Comparison of ENCODE assay signal across 20 mouse cellular contexts in genomic region chr14:121620567-121620966, GRCm38 (mm10).
"Had no signal": no experiment of that assay in that cellular context is flagged by ENCODE, and none has a peak within 500 bp of the region (broad histone marks: within the 10 kb centered on the region; RNA-seq: fewer than 3 reads in every experiment).

No protein-coding gene starts in this region.

- H3K27me3 ChIP-seq: midbrain, embryonic 12.5 days; neural tube, embryonic 13.5 days; neural tube, embryonic 15.5 days; stomach, embryonic 15.5 days had no signal

- ATAC-seq: midbrain, embryonic 16.5 days had no signal

- H3K4me2 ChIP-seq: lung, embryonic 14.5 days; midbrain, embryonic 12.5 days; neural tube, embryonic 13.5 days; neural tube, embryonic 15.5 days; stomach, embryonic 15.5 days had no signal

- H3K36me3 ChIP-seq: midbrain, embryonic 10.5 days; midbrain, embryonic 12.5 days had no signal

- DNase-seq: lung, adult 18-20 months; lung, embryonic 14.5 days; lung, postnatal 10 days; lung, postnatal 4 days; midbrain, embryonic 14.5 days; retina, postnatal 1 day; right cerebral cortex, adult 18-20 months; right cerebral cortex, postnatal 25 days; right cerebral cortex, postnatal 4 days; thymus, adult 2 months; thymus, postnatal 25 days; thymus, postnatal 4 days had no signal

- H3K4me1 ChIP-seq: midbrain, embryonic 10.5 days; midbrain, embryonic 12.5 days; neural tube, embryonic 13.5 days; neural tube, embryonic 15.5 days; stomach, embryonic 15.5 days had no signal

- H3K4me3 ChIP-seq: midbrain, embryonic 10.5 days; midbrain, embryonic 12.5 days; myocyte; neural tube, embryonic 13.5 days; neural tube, embryonic 15.5 days; stomach, embryonic 15.5 days had no signal

- H3K9me3 ChIP-seq: midbrain, embryonic 10.5 days; midbrain, embryonic 12.5 days; neural tube, embryonic 13.5 days; neural tube, embryonic 15.5 days; stomach, embryonic 15.5 days had no signal

- H3K27ac ChIP-seq: midbrain, embryonic 10.5 days; midbrain, embryonic 12.5 days; neural tube, embryonic 13.5 days; neural tube, embryonic 15.5 days; stomach, embryonic 15.5 days; stomach, postnatal 0 days had no signal

- H3K9ac ChIP-seq: lung, embryonic 14.5 days; midbrain, embryonic 12.5 days; neural tube, embryonic 13.5 days; neural tube, embryonic 15.5 days; stomach, embryonic 15.5 days had no signal
